Mouse (Mus musculus) embryonic facial prominence, embryonic 12.5 days (tissue): ENCODE measurements around the gene Dcbld2. TPM values are rescaled to one million over a fixed set of nuclear protein-coding genes. Genes with fewer than 3 reads are reported as not detected.

Experiments used
- ATAC-seq: fragments of 200-750 bp; cut with Nextera tagmentation; 2 replicates; pipeline ENCODE4 v1.8.0; 2017; ENCODE audit not compliant: insufficient number of reproducible peaks, insufficient read depth, low FRiP score, low TSS enrichment
- H3K27ac ChIP-seq: fragments of 300-500 bp; sonication (generic); 2 replicates; pipeline ENCODE4 v1.5.1; 2016; ENCODE audit warnings: mild to moderate bottlenecking
- H3K27me3 ChIP-seq: fragments of 300-500 bp; sonication (generic); 2 replicates; pipeline ENCODE4 v1.6.1; 2016; ENCODE audit warnings: mild to moderate bottlenecking, moderate library complexity
- H3K36me3 ChIP-seq: fragments of 300-500 bp; sonication (generic); 2 replicates; pipeline ENCODE4 v1.6.1; 2016; ENCODE audit warnings: mild to moderate bottlenecking
- H3K4me1 ChIP-seq: fragments of 300-500 bp; sonication (generic); 2 replicates; pipeline ENCODE4 v1.6.1; 2016
- H3K4me2 ChIP-seq: fragments of 300-500 bp; sonication (generic); replicated peaks from 2 replicates; pipeline ENCODE4 v1.6.1; 2016; ENCODE audit warnings: mild to moderate bottlenecking, moderate library complexity
- H3K4me3 ChIP-seq: fragments of 300-500 bp; sonication (generic); 2 replicates; pipeline ENCODE4 v1.5.1; 2016; ENCODE audit warnings: mild to moderate bottlenecking
- H3K9ac ChIP-seq: fragments of 300-500 bp; sonication (generic); 2 replicates; pipeline ENCODE4 v1.6.1; 2016; ENCODE audit warnings: mild to moderate bottlenecking, moderate library complexity
- H3K9me3 ChIP-seq: fragments of 300-500 bp; sonication (generic); 2 replicates; pipeline ENCODE4 v1.6.1; 2016; ENCODE audit warnings: mild to moderate bottlenecking, moderate library complexity
- WGBS: fragments of 180-500 bp; shearing (Covaris S2); methylation state at CpG from one replicate; pipeline ENCODE4 v1.1.7; 2016; 5-methylcytosine and 5-hydroxymethylcytosine counted together
- polyA plus RNA-seq: library from polyadenylated mRNA; unstranded; fragments of >200 nt; fragmentation: Nextera tagmentation; extraction: Ambion mirVana; gene quantifications from 2 replicates; pipeline ENCODE4 v1.2.1, GENCODE M21; 2016

Dcbld2 gene
- polyA plus RNA-seq, 1 experiment from 2014 or later, result 7.5 TPM

DNA sequence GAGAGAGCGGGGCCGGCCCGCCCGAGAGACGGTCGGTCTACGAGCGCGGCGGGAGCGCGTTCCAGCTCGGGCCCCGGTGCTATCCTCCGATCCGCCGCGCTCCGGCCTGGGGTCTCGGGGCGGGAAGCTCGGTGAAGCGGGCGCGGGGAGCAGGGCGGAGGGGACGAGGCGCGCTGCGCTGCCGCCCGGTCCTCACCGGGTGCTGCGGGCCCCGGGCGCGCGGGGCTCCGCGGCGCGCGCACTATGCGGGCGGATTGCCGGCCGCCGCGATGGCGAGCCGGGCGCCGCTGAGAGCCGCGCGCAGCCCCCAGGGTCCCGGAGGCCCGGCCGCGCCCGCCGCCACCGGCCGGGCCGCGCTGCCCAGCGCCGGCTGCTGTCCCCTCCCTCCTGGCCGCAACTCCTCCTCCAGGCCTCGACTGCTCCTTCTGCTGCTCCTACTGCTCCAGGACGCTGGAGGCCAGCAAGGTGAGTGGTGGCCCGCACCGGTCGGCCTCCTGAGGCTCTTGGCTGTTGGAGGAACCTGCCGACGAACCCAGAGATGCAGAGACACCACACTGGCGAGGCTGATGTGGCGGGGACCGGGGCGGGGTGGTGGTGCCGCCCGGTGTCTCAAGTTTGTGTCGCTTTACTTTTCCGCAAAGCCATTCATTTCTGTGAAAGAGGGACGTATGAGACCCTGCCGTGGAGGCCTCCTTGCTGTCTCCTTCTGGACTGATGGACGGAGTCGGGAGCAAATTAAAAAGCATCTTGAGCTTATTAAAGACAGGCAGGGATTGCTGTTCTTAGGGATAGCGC lies 441 bp downstream of the Dcbld2 start:
- no peaks in the 10 kb centered on the region for H3K9me3 ChIP-seq
- peak overlapping the region; percentile 88 for H3K9ac ChIP-seq
- under 1% methylated on average over 65 of the region's 89 CpGs for WGBS
- H3K27ac ChIP-seq, result peak overlapping the region; percentile 89
- H3K4me2 ChIP-seq, result peak overlapping the region; percentile 74
- H3K4me3 ChIP-seq, result peak overlapping the region; percentile 91
- H3K27me3 ChIP-seq, result no peaks in the 10 kb centered on the region
- ATAC-seq, result peak; percentile 50
- no peaks in the 10 kb centered on the region for H3K36me3 ChIP-seq
- H3K4me1 ChIP-seq, result peaks cover 9% of the 10 kb centered on the region

DNA sequence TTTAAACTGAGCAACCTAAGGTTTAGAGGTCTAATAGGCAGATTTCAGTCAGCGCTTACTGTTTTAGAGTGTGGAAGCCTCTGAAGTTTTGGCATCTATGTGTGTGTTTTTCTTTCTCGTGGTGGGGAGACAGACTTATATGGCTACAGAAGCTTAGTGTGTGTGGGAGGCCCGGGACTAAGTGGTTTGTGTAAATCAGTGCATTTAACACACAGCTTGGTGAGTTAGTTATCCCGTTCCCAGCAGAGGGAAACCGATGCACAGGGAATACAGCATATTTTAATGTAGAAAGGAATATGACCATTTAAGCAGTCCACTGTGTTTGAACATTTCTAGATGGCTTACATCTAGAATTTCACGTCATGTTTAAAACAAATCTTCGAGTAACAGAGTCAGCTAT lies 1.6 kb downstream of the Dcbld2 start:
- no peak for ATAC-seq
- Histone ChIP-seq H3K4me3 (peak overlapping the region; percentile 91), H3K4me2 (peak overlapping the region; percentile 74), H3K9ac (peak overlapping the region; percentile 88), H3K4me1 (peaks cover 12% of the 10 kb centered on the region), H3K27ac (no peak overlapping the region), H3K36me3 (no peaks in the 10 kb centered on the region), H3K27me3 (no peaks in the 10 kb centered on the region), H3K9me3 (no peaks in the 10 kb centered on the region)
- WGBS, result 48% methylated on average over 7 of the region's 7 CpGs

GRCm38 (mm10) chr16:58414801-58415200 lies 6.6 kb downstream of the Dcbld2 start:
- no peak overlapping the region for H3K4me2 ChIP-seq
- peaks cover 4% of the 10 kb centered on the region for H3K4me1 ChIP-seq
- no peaks in the 10 kb centered on the region for H3K9me3 ChIP-seq
- no peak overlapping the region for H3K4me3 ChIP-seq
- no peak for ATAC-seq
- no peaks in the 10 kb centered on the region for H3K36me3 ChIP-seq
- 88% methylated on average over 4 of the region's 4 CpGs for WGBS
- H3K27me3 ChIP-seq, result no peaks in the 10 kb centered on the region
- no peak overlapping the region for H3K9ac ChIP-seq
- H3K27ac ChIP-seq, result no peak overlapping the region

- H3K9ac ChIP-seq, result no peak overlapping the region
- H3K4me3 ChIP-seq, result no peak overlapping the region
- H3K27me3 ChIP-seq, result no peaks in the 10 kb centered on the region
- H3K4me1 ChIP-seq, result peaks cover 2% of the 10 kb centered on the region; the same call in 1 of the 2 replicates
- no peak overlapping the region for H3K4me2 ChIP-seq
- H3K27ac ChIP-seq, result no peak overlapping the region
- ATAC-seq, result no peak
- no peaks in the 10 kb centered on the region for H3K9me3 ChIP-seq
- WGBS, result 94% methylated on average over 2 of the region's 2 CpGs
- H3K36me3 ChIP-seq, result no peaks in the 10 kb centered on the region
Observed at GRCm38 (mm10) chr16:58415500-58415899, 7.3 kb downstream of the Dcbld2 start.

DNA sequence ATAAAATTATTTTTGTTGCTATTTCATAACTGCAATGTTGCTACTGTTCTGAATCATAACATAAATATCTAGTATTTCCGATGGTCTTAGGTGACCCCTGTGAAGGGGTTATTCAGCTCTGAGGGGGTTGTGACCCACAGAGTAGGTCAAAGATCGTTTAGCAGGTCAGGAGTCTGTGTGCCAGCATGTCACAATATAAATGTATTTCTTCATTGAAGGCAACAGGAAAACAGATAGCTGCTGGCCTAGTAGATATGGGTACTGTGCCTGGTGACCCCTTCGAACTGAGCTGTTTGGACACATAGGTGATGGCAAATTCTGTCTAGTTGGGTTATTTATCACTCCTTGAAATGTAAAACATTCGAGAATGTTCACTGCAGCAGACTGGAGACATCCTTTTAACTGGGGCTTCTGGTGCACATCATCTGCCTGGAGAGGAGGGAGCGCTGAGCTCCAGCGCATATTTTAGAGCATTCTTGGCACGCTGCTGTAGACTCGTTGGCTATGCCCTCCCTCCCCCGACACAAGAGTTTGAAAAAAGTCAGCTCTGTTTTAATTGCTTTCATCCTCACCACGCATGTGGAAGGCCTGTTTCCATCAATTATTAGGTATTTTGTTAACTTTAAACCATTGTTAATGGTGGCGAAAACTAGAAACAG lies 13.6 kb downstream of the Dcbld2 start:
- no peaks in the 10 kb centered on the region for H3K9me3 ChIP-seq
- H3K27ac ChIP-seq, result no peak overlapping the region
- H3K36me3 ChIP-seq, result no peaks in the 10 kb centered on the region
- no peak overlapping the region for H3K4me2 ChIP-seq
- no peak for ATAC-seq
- H3K4me3 ChIP-seq, result no peak overlapping the region
- H3K27me3 ChIP-seq, result no peaks in the 10 kb centered on the region
- H3K4me1 ChIP-seq, result peaks cover 14% of the 10 kb centered on the region
- H3K9ac ChIP-seq, result no peak overlapping the region
- WGBS, result 52% methylated on average over 11 of the region's 11 CpGs

DNA sequence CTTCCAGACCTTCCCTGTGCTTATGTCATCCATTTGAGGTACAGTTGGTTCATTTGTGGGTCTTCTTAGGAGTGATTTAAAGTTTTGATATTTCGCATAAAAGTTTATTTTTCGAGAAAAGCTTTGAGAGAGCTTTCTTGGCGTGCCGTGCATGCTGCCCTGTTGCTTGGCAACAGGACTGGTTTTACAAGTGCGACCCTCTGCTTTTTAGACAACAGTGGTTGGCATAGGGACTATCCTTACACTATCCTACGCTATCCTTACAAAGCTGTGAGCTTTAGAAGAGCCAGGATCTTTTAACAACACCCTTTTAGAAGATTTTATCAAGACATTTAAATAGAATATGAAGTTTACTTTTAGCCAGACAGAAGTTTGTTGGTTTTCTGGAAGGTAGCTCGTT lies 22.0 kb downstream of the Dcbld2 start:
- Histone ChIP-seq H3K27me3 (no peaks in the 10 kb centered on the region), H3K36me3 (peaks cover 2% of the 10 kb centered on the region), H3K4me1 (no peaks in the 10 kb centered on the region), H3K4me2 (no peak overlapping the region), H3K27ac (no peak overlapping the region), H3K9ac (no peak overlapping the region), H3K4me3 (no peak overlapping the region), H3K9me3 (no peaks in the 10 kb centered on the region)
- 84% methylated on average over 7 of the region's 7 CpGs for WGBS
- ATAC-seq, result no peak

GRCm38 (mm10) chr16:58432384-58432783 lies 24.1 kb downstream of the Dcbld2 start:
- Histone ChIP-seq H3K4me1 (no peaks in the 10 kb centered on the region), H3K27me3 (no peaks in the 10 kb centered on the region), H3K4me3 (no peak overlapping the region), H3K36me3 (peaks cover 11% of the 10 kb centered on the region), H3K27ac (no peak overlapping the region), H3K9ac (no peak overlapping the region), H3K9me3 (no peaks in the 10 kb centered on the region), H3K4me2 (no peak overlapping the region)
- ATAC-seq, result no peak
- WGBS, result 96% methylated on average over 1 of the region's 1 CpGs

GRCm38 (mm10) chr16:58444735-58445134 lies 36.5 kb downstream of the Dcbld2 start:
- no peak overlapping the region for H3K9ac ChIP-seq
- WGBS, result 70% methylated on average over 6 of the region's 6 CpGs
- no peak overlapping the region for H3K4me2 ChIP-seq
- no peak overlapping the region for H3K27ac ChIP-seq
- no peak overlapping the region for H3K4me3 ChIP-seq
- 0 out of 2 replicates have a peak, but pooled peaks cover 4% of the 10 kb centered on the region for H3K36me3 ChIP-seq
- no peaks in the 10 kb centered on the region for H3K27me3 ChIP-seq
- no peaks in the 10 kb centered on the region for H3K4me1 ChIP-seq
- H3K9me3 ChIP-seq, result no peaks in the 10 kb centered on the region
- ATAC-seq, result no peak

- peaks cover 17% of the 10 kb centered on the region for H3K36me3 ChIP-seq
- no peaks in the 10 kb centered on the region for H3K4me1 ChIP-seq
- no peaks in the 10 kb centered on the region for H3K27me3 ChIP-seq
- no peaks in the 10 kb centered on the region for H3K9me3 ChIP-seq
- 97% methylated on average over 4 of the region's 4 CpGs for WGBS
- no peak overlapping the region for H3K4me3 ChIP-seq
- no peak overlapping the region for H3K4me2 ChIP-seq
- H3K27ac ChIP-seq, result no peak overlapping the region
- no peak for ATAC-seq
- H3K9ac ChIP-seq, result no peak overlapping the region
Observed at GRCm38 (mm10) chr16:58446281-58447259, 38.3 kb downstream of the Dcbld2 start.

DNA sequence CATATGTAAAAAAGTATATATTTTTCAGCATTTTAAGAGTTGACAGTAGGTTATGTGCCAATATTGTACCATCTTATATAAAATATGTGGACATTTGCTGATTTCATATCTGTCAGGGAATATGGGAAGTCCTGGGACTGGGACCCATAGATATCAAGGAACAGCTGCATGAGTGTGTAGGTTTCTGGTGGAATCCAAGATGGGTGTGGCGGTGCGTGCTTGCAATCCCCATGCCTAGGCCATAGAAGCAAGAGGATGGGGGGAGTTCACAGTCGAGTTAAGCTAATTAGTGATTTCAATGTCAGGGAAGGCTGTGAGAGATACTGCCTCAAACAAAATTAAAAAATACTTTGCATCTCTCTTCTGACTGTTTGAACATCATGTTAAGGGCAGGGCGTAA lies 40.8 kb downstream of the Dcbld2 start:
- Histone ChIP-seq H3K4me1 (no peaks in the 10 kb centered on the region), H3K9me3 (no peaks in the 10 kb centered on the region), H3K27me3 (no peaks in the 10 kb centered on the region), H3K9ac (no peak overlapping the region), H3K36me3 (peaks cover 22% of the 10 kb centered on the region), H3K27ac (no peak overlapping the region), H3K4me3 (no peak overlapping the region), H3K4me2 (no peak overlapping the region)
- 89% methylated on average over 4 of the region's 4 CpGs for WGBS
- ATAC-seq, result no peak

DNA sequence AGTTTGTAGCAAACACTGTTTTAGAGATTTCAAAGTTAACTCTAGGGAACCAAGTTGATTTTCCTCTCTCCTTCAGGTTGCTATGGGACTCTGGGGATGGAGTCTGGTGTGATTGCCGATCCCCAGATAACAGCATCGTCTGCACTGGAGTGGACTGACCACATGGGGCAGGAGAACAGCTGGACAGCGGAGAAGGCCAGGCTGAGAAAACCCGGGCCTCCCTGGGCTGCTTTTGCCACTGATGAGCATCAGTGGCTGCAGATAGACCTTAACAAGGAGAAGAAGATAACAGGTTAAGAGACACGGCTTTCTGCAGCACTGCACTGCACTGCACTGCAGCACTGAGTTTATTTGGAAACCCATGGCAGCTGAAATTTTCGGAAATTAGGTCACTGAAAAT lies 42.4 kb downstream of the Dcbld2 start:
- no peak overlapping the region for H3K4me3 ChIP-seq
- H3K36me3 ChIP-seq, result peaks cover 22% of the 10 kb centered on the region
- WGBS, result 74% methylated on average over 6 of the region's 6 CpGs
- H3K9ac ChIP-seq, result no peak overlapping the region
- no peaks in the 10 kb centered on the region for H3K27me3 ChIP-seq
- H3K27ac ChIP-seq, result no peak overlapping the region
- H3K4me2 ChIP-seq, result no peak overlapping the region
- ATAC-seq, result no peak
- H3K4me1 ChIP-seq, result no peaks in the 10 kb centered on the region
- no peaks in the 10 kb centered on the region for H3K9me3 ChIP-seq
